Mouse (Mus musculus) neural tube, embryonic 12.5 days (tissue): ENCODE data around the gene Tmc1. TPM values are rescaled to one million over a fixed set of nuclear protein-coding genes. Genes with fewer than 3 reads are reported as not detected.
A peak's percentile ranks its signal among the peaks of the same experiment; 100 is the strongest.

Experiments
- ATAC-seq: fragments of 200-750 bp; cut with Nextera tagmentation; 2 replicates; pipeline ENCODE4 v1.8.0; 2017; ENCODE audit warnings: low read depth, mild to moderate bottlenecking, moderate TSS enrichment, moderate library complexity; ENCODE audit not compliant: low FRiP score
- H3K27ac ChIP-seq: fragments of 300-500 bp; sonication (generic); 2 replicates; pipeline ENCODE4 v1.5.1; 2016
- H3K27me3 ChIP-seq: fragments of 300-500 bp; sonication (generic); replicated peaks from 2 replicates; pipeline ENCODE4 v1.6.1; 2016; ENCODE audit warnings: mild to moderate bottlenecking
- H3K36me3 ChIP-seq: fragments of 300-500 bp; sonication (generic); 2 replicates; pipeline ENCODE4 v1.6.1; 2016; ENCODE audit warnings: mild to moderate bottlenecking
- H3K4me1 ChIP-seq: fragments of 300-500 bp; sonication (generic); 2 replicates; pipeline ENCODE4 v1.6.1; 2016
- H3K4me2 ChIP-seq: fragments of 300-500 bp; sonication (generic); replicated peaks from 2 replicates; pipeline ENCODE4 v1.6.1; 2016; ENCODE audit warnings: mild to moderate bottlenecking
- H3K4me3 ChIP-seq: fragments of 300-500 bp; sonication (generic); 2 replicates; pipeline ENCODE4 v1.5.1; 2016
- H3K9ac ChIP-seq: fragments of 300-500 bp; sonication (generic); 2 replicates; pipeline ENCODE4 v1.6.1; 2016; ENCODE audit warnings: mild to moderate bottlenecking
- H3K9me3 ChIP-seq: fragments of 300-500 bp; sonication (generic); 2 replicates; pipeline ENCODE4 v1.6.1; 2016; ENCODE audit warnings: mild to moderate bottlenecking
- WGBS: fragments of 180-500 bp; shearing (Covaris S2); methylation state at CpG from one replicate; pipeline ENCODE4 v1.1.7; 2016; 5-methylcytosine and 5-hydroxymethylcytosine counted together
- polyA plus RNA-seq: library from polyadenylated mRNA; unstranded; fragments of >200 nt; fragmentation: Nextera tagmentation; extraction: Ambion mirVana; gene quantifications from 2 replicates; pipeline ENCODE4 v1.2.1, GENCODE M21; 2016

The Tmc1 gene
- polyA plus RNA-seq, 1 experiment from 2014 or later: 0.38 TPM

DNA sequence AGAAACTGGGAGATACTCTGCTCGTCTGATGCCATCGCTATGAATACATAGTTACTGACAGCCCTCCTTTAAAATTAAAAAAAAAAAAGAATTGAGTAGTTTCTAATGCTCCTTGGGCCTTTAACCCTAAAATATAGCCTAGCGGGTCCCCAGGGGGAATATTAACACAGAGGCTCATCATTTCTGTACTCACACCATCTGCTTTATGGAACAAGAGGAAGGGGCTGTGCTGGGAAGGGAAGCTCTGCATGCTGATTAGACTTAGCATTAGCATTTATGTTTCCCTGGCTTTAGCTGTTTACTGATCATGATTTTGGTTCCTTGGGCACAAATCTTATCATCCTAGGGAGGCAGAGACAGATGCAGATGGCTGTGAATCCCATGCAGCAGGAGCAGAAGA is 159.0 kb downstream of the Tmc1 start:
- no peaks in the 10 kb centered on the region for H3K9me3 ChIP-seq
- ATAC-seq: 0 out of 2 replicates have a peak, but pooled peaks have one; percentile 38
- no peak overlapping the region for H3K4me3 ChIP-seq
- no peak overlapping the region for H3K27ac ChIP-seq
- H3K9ac ChIP-seq: no peak overlapping the region
- H3K36me3 ChIP-seq: no peaks in the 10 kb centered on the region
- 70% methylated on average over 3 of the region's 3 CpGs for WGBS
- no peaks in the 10 kb centered on the region for H3K4me1 ChIP-seq
- no peak overlapping the region for H3K4me2 ChIP-seq
- no peaks in the 10 kb centered on the region for H3K27me3 ChIP-seq

DNA sequence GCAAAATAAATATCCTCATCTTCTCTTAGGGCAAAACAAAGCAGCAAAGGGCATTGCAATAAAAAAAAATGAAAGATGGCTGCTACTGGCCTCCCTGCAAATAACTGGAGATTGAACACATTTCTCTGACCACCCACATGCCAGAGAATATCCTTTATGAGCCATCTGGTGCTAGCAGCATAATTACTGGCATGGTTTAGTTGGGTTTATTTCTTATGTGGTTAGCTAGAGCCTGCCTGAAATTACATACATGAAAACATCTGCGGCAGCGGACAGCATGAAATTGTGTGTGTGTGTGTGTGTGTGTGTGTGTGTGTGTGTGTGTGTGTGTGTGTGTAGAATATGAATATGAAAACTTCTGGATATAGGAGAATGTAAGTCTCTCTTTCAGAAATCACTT is 161.2 kb downstream of the Tmc1 start:
- H3K4me1 ChIP-seq: no peaks in the 10 kb centered on the region
- no peaks in the 10 kb centered on the region for H3K9me3 ChIP-seq
- no peaks in the 10 kb centered on the region for H3K36me3 ChIP-seq
- 75% methylated on average over 2 of the region's 2 CpGs for WGBS
- no peak for ATAC-seq
- no peaks in the 10 kb centered on the region for H3K27me3 ChIP-seq
- no peak overlapping the region for H3K9ac ChIP-seq
- H3K4me3 ChIP-seq: no peak overlapping the region
- H3K4me2 ChIP-seq: no peak overlapping the region
- H3K27ac ChIP-seq: no peak overlapping the region

DNA sequence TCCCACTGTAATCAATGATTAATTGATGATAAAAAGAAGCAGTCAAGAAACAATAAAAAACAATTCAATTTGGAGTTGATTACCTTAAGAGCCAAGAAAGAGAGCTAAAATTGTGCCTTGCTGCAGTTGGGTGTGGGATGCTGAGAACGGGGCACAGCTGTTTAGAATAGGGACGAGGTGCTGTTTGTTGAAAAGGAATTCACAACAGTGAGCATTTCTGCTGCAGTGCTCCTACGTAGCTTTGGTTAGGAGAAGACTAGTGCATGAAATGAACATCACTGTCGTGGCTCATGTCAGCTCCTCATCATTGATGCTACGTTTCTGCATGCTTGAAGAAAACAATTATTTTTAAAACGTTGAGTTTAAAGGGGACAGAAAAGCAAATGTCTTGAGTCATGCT is 166.7 kb downstream of the Tmc1 start:
- Histone ChIP-seq H3K4me2 (no peak overlapping the region), H3K9me3 (no peaks in the 10 kb centered on the region), H3K9ac (no peak overlapping the region), H3K27me3 (no peaks in the 10 kb centered on the region), H3K27ac (no peak overlapping the region), H3K4me3 (no peak overlapping the region), H3K36me3 (no peaks in the 10 kb centered on the region), H3K4me1 (no peaks in the 10 kb centered on the region)
- ATAC-seq: no peak
- WGBS: 86% methylated on average over 6 of the region's 6 CpGs

DNA sequence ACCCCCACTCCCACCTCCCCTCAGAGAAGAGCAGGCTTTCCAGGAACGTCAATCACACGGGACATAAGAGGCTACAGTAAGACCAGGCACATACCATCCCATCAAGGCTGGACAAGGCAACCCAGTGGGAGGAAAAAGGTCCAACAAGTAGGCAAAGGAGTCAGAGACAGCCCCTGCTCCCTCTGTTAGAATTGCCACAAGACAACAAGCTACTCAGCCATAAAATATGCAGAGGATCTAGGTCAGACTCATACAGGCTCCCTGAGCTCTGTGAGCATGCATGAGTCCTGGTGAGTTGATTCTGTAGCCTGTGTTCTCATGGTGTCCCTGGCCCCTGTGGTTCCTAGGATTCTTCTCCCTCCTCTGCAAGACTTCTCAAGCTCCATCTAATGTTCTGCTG is 178.3 kb downstream of the Tmc1 start:
- no peak overlapping the region for H3K4me3 ChIP-seq
- no peaks in the 10 kb centered on the region for H3K4me1 ChIP-seq
- H3K27me3 ChIP-seq: no peaks in the 10 kb centered on the region
- no peak overlapping the region for H3K9ac ChIP-seq
- H3K9me3 ChIP-seq: no peaks in the 10 kb centered on the region
- no peaks in the 10 kb centered on the region for H3K36me3 ChIP-seq
- H3K27ac ChIP-seq: no peak overlapping the region
- WGBS: 82% methylated on average over 2 of the region's 2 CpGs
- no peak for ATAC-seq
- H3K4me2 ChIP-seq: no peak overlapping the region

DNA sequence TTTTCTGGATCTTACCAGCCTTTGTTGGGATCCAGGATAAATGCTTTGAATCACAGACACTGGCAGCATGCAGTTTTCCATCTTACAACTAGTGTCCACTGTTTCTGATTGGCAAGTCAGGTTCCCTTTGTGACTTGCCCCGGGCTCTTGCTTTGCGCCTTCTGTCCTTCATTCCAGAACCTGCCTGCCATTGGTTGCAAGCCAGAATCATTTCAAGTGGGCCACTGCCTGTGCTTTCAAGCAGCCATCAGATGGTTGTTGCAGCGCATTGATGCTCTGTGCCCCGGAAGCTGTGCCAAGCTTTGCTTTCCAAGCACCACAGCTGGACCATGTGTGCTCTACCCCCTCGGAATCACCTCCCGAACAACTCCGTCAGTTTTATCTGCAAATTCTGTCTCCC is 180.1 kb downstream of the Tmc1 start:
- no peak for ATAC-seq
- H3K27me3 ChIP-seq: no peaks in the 10 kb centered on the region
- no peak overlapping the region for H3K4me3 ChIP-seq
- H3K9me3 ChIP-seq: no peaks in the 10 kb centered on the region
- H3K27ac ChIP-seq: no peak overlapping the region
- H3K36me3 ChIP-seq: no peaks in the 10 kb centered on the region
- no peak overlapping the region for H3K9ac ChIP-seq
- 94% methylated on average over 7 of the region's 7 CpGs for WGBS
- H3K4me2 ChIP-seq: no peak overlapping the region
- H3K4me1 ChIP-seq: no peaks in the 10 kb centered on the region

DNA sequence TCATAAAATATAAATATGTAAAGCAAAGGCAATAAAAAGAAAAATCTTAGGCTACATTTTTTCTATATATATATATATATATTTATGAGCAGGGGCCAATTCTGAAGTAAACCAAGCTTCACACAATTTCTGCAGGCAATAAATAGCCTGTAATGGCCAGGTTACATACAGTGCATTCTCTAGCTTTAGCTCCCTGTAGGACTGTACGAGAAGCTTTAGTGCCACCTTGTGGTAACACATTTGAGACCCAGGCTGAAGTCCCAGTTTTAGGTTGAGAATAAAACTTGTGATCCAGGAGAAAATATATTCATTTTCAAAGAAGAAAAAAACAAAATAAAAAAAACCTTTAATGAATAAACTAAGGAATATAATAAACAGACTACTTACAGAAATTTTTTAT is 189.8 kb downstream of the Tmc1 start:
- no peaks in the 10 kb centered on the region for H3K36me3 ChIP-seq
- WGBS: 28% methylated on average over 1 of the region's 1 CpGs
- H3K9me3 ChIP-seq: no peaks in the 10 kb centered on the region
- no peaks in the 10 kb centered on the region for H3K4me1 ChIP-seq
- ATAC-seq: peak; percentile 82
- no peak overlapping the region for H3K4me3 ChIP-seq
- no peak overlapping the region for H3K4me2 ChIP-seq
- no peak overlapping the region for H3K9ac ChIP-seq
- no peaks in the 10 kb centered on the region for H3K27me3 ChIP-seq
- no peak overlapping the region for H3K27ac ChIP-seq

DNA sequence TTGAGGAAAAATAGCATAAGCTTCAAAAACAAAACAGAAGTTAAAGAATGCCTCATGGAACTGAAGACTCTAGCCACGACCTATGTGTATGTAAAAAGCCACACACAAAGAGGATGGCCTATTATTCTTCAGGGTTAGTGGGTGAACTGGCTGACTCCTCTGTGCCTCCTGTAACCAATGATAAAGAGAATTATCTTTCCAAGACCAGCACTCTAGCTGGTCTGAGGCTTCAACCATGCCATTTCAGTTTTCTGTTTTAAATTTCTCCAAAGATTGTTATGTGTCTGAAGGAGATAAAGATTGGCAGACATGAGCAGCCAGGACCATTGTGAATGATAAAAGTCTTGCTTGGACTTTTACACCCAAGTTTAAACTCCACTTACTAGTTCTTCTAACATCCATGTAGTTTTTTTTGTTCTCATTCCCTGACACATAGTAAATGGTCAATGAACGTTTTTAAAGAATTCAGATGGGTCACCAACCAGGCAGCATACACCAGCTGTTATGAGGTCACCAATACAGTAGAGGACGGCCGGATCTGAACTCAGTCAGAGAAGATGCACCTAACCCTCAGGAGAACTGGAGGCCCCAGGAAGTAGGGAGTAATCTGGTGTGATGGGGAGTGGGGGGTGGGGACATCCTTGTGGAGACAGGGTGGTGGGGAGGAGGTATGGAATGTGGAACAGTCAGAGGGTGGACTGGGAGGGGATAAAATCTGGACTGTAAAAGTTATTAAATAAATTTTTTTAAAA is 192.2 kb downstream of the Tmc1 start:
- H3K27ac ChIP-seq: no peak overlapping the region
- H3K4me2 ChIP-seq: no peak overlapping the region
- no peak overlapping the region for H3K9ac ChIP-seq
- H3K9me3 ChIP-seq: no peaks in the 10 kb centered on the region
- no peak overlapping the region for H3K4me3 ChIP-seq
- ATAC-seq: no peak
- no peaks in the 10 kb centered on the region for H3K27me3 ChIP-seq
- H3K4me1 ChIP-seq: no peaks in the 10 kb centered on the region
- WGBS: 77% methylated on average over 4 of the region's 4 CpGs
- H3K36me3 ChIP-seq: no peaks in the 10 kb centered on the region

DNA sequence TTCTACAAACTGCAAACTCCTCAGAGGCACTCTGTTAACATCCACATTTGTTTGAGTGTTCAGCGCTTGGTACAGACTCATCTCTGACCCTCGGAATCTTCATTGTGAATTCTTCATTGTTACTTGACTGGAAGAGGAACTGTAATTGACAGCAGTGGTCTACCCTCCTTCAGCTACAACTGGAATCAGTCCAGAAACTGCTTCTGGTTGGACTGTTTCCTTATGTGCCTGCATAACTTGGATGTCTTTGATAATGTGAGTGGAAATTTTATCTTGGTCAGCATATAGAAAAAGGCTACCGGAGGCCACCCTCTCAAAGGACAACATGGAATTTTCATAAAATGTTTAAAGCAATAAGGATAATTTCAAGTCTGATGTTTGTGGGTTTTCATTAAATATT is 192.9 kb downstream of the Tmc1 start:
- no peak overlapping the region for H3K27ac ChIP-seq
- WGBS: 86% methylated on average over 3 of the region's 3 CpGs
- ATAC-seq: no peak

DNA sequence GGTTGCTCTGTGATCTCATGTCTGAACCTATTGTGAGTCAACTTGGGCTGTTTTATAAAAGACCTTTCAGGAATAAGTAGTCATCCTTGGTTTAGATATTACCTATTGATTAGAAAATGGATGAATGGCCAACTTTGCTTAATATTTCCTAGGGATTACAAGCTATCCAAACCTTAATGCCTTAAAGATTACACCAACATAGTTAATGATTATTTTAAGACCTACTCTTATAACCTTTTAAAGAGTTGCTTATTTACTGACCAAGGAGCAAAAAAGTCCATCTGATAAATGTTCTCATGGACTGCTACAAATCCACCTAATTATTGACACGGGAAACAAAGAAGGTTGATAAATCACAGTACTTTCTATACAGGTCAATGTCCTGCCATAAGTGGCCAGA is 209.4 kb downstream of the Tmc1 start:
- H3K4me3 ChIP-seq: no peak overlapping the region
- no peak overlapping the region for H3K27ac ChIP-seq
- no peak for ATAC-seq
- no peak overlapping the region for H3K9ac ChIP-seq
- H3K27me3 ChIP-seq: no peaks in the 10 kb centered on the region
- H3K4me1 ChIP-seq: no peaks in the 10 kb centered on the region
- H3K9me3 ChIP-seq: no peaks in the 10 kb centered on the region
- no peaks in the 10 kb centered on the region for H3K36me3 ChIP-seq
- WGBS: 91% methylated on average over 1 of the region's 1 CpGs
- H3K4me2 ChIP-seq: no peak overlapping the region

More for the DNA sequence above, 192.9 kb downstream of the Tmc1 start:
- Histone ChIP-seq H3K4me3 (no peak overlapping the region), H3K27me3 (no peaks in the 10 kb centered on the region), H3K4me1 (no peaks in the 10 kb centered on the region), H3K36me3 (no peaks in the 10 kb centered on the region), H3K9ac (no peak overlapping the region), H3K4me2 (no peak overlapping the region), H3K9me3 (no peaks in the 10 kb centered on the region)

Other genes with a start within 250 kb of the Tmc1 start
- 0.39 and 0.84 TPM in 2 replicates for gene Aldh1a7, start 226.6 kb downstream of the Tmc1 start, polyA plus RNA-seq